Mouse (Mus musculus) thymus, adult 2 months (tissue): ENCODE data around the gene Zfp579. TPM values are rescaled to one million over a fixed set of nuclear protein-coding genes. Genes with fewer than 3 reads are reported as not detected.

Source experiments
- DNase-seq: peaks from one replicate; pipeline ENCODE4 v3.0.0; 2021
- H3K27ac ChIP-seq: fragments of 200-500 bp; 2 replicates; pipeline ENCODE4 v1.5.1; 2012; ENCODE audit warnings: low read length, control low read depth; ENCODE audit not compliant: control insufficient read depth, insufficient read depth
- H3K27me3 ChIP-seq: fragments of 200-500 bp; 2 replicates; pipeline ENCODE4 v1.6.1; 2012; ENCODE audit warnings: mild to moderate bottlenecking, low read length, moderate library complexity, mixed read lengths; ENCODE audit not compliant: control insufficient read depth, insufficient read depth
- H3K36me3 ChIP-seq: fragments of 200-500 bp; 2 replicates; pipeline ENCODE4 v1.6.1; 2012; ENCODE audit warnings: mild to moderate bottlenecking, low read length, moderate library complexity; ENCODE audit not compliant: control insufficient read depth, insufficient read depth
- H3K4me1 ChIP-seq: fragments of 200-500 bp; replicated peaks from 2 replicates; pipeline ENCODE4 v1.6.1; 2012; ENCODE audit warnings: low read length; ENCODE audit not compliant: control insufficient read depth, insufficient read depth
- H3K4me3 ChIP-seq: fragments of 200-500 bp; 2 replicates; pipeline ENCODE4 v1.5.1; 2012; ENCODE audit warnings: mild to moderate bottlenecking, low read length, control low read depth, moderate library complexity; ENCODE audit not compliant: control insufficient read depth, insufficient read depth
- CTCF ChIP-seq: fragments of 200-500 bp; IDR thresholded peaks from 2 replicates; pipeline ENCODE4 v1.5.1; 2012; ENCODE audit warnings: mild to moderate bottlenecking, control low read depth, low read length, moderate library complexity, borderline replicate concordance; ENCODE audit not compliant: control insufficient read depth, poor library complexity, insufficient read depth; ENCODE audit errors: extremely low read depth
- POLR2A ChIP-seq: fragments of 200-500 bp; IDR thresholded peaks from 2 replicates; pipeline ENCODE4 v1.6.1; 2012; ENCODE audit warnings: mild to moderate bottlenecking, low read length, control low read depth, moderate library complexity; ENCODE audit not compliant: control insufficient read depth, poor library complexity, insufficient read depth; ENCODE audit errors: extremely low read depth
- WGBS: fragments of 180-500 bp; shearing (Covaris S2); methylation state at CpG from one replicate; pipeline ENCODE4 v1.1.7; 2018; 5-methylcytosine and 5-hydroxymethylcytosine counted together
- polyA plus RNA-seq: library from polyadenylated mRNA; depleted of rRNA; stranded (reverse); fragments of >200 nt; gene quantifications from 2 replicates; pipeline ENCODE4 v1.2.3, GENCODE M21; 2012

Zfp579 gene
- polyA plus RNA-seq, 1 experiment = 125 TPM

DNA sequence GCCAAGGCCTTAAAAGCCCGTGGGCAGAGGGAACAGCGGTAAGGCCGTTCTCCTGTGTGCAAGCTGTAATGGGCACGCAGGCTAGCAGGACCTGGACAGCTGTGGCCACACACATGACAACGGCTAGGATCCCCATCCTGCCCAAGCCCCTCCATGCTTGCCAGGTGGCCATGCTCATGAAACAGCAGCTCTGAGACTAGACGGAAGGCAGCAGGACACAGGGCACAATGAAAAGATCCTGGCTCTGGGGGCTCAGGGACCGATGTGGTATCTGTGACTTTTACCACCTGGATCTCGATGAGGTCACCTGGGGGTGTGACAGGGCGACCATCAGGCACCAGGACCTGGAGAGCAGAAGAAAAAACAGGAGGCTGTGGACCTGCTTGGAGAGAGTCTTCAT, 40.2 kb upstream of the Zfp579 start:
- no peak for TF ChIP-seq CTCF
- TF ChIP-seq POLR2A = no peak
- Histone ChIP-seq H3K27me3 (no peaks in the 10 kb centered on the region), H3K4me1 (peaks cover 6% of the 10 kb centered on the region), H3K27ac (no peak overlapping the region), H3K4me3 (no peak overlapping the region), H3K36me3 (peaks cover 17% of the 10 kb centered on the region)
- no peak for DNase-seq
- 98% methylated on average over 9 of the region's 9 CpGs for WGBS

DNA sequence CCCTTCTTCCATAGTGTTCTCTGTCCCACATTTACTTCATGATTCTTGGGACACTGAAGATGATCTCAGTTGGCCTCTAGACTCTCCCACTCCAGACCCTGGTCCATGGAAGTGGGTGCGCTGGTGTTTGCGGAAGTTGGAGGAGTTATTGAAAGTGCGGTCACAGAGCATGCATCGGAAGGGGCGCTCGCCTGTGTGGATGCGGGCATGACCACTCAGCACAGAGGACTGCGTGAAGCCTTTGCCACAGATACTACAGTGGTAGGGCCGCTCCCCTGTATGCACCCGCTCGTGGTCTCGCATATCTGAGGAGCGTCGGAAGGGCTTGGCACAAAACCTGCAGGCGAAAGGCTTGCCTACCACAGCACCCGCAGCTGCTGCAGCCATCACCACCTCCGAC, 39.7 kb upstream of the Zfp579 start:
- Histone ChIP-seq H3K27ac (no peak overlapping the region), H3K36me3 (peaks cover 22% of the 10 kb centered on the region), H3K4me3 (no peak overlapping the region), H3K4me1 (peaks cover 6% of the 10 kb centered on the region), H3K27me3 (no peaks in the 10 kb centered on the region)
- TF ChIP-seq POLR2A = no peak
- no peak for TF ChIP-seq CTCF
- DNase-seq = no peak
- WGBS = 98% methylated on average over 17 of the region's 17 CpGs

DNA sequence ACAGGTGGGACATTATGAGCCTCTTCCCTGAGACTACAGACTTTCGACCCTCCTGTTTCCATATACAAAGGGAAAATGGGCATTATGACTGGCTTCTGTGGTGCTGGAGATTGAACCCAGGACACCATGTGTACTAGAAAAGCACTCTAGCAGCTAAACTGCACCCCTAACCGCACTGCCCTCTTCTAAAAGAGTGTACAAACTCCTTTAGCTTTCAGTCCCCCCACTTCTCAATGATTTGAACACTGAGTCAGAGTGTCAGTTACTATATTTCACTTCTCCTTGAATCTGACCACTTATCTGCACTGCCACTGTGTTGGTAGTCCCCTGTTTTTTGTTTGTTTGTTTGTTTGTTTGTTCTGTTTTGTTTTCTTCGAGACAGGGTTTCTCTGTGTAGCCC, 37.9 kb upstream of the Zfp579 start, which contains the start of gene 4632433K11Rik:
Gene 4632433K11Rik (plus strand): TSS at position 301 of the 400 bp plus-strand sequence.
- WGBS = 97% methylated on average over 3 of the region's 3 CpGs
- Histone ChIP-seq H3K27ac (no peak within 1 kb of the TSS), H3K36me3 (peaks cover 40% of the 10 kb centered on the region), H3K4me3 (no peak within 1 kb of the TSS), H3K4me1 (peaks cover 2% of the 10 kb centered on the region), H3K27me3 (no peaks in the 10 kb centered on the region)
- no peak for DNase-seq
- no peak for TF ChIP-seq CTCF
- TF ChIP-seq POLR2A = no peak

DNA sequence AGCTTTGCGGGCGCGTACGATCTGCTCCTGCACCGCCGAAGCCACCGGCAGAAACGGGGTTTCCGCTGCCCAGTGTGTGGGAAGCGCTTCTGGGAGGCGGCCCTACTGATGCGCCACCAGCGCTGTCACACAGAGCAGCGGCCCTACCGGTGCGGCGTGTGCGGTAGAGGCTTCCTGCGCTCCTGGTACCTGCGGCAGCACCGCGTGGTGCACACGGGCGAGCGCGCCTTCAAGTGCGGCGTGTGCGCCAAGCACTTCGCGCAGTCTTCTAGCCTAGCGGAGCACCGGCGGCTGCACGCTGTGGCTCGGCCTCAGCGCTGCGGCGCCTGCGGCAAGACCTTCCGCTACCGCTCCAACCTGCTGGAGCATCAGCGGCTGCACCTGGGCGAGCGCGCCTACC, 35.5 kb upstream of the Zfp579 start:
- H3K27me3 ChIP-seq = no peaks in the 10 kb centered on the region
- no peak for TF ChIP-seq POLR2A
- TF ChIP-seq CTCF = no peak
- no peak for DNase-seq
- 98% methylated on average over 46 of the region's 46 CpGs for WGBS
- no peaks in the 10 kb centered on the region for H3K4me1 ChIP-seq
- no peak overlapping the region for H3K4me3 ChIP-seq
- H3K27ac ChIP-seq = no peak overlapping the region
- H3K36me3 ChIP-seq = peaks cover 46% of the 10 kb centered on the region

DNA sequence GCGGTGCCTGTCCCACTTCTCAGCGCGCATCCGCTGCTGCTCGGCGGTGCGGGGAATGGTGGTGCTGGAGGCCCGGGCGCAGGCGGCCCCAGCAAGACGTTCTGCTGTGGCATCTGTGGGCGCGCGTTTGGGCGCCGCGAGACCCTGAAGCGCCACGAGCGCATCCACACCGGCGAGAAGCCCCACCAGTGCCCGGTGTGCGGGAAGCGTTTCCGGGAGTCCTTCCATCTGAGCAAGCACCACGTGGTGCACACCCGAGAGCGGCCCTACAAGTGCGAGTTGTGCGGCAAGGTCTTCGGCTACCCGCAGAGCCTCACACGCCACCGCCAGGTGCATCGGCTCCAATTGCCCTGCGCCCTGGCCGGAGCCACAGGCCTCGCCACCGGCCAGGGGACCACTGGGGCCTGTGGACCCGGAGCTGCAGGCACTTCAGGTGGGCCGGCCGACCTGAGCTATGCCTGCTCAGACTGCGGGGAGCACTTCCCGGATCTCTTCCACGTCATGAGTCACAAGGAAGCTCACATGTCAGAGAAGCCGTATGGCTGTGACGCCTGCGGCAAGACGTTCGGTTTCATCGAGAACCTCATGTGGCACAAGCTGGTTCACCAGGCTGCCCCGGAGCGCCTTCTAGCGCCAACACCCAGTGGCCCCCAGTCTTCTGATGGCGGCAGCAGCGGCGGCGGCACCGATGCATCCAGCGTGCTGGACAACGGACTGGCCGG, 34.8 kb upstream of the Zfp579 start:
- TF ChIP-seq CTCF (no peak), POLR2A (no peak)
- Histone ChIP-seq H3K4me3 (no peak overlapping the region), H3K4me1 (no peaks in the 10 kb centered on the region), H3K27me3 (no peaks in the 10 kb centered on the region), H3K36me3 (peaks cover 46% of the 10 kb centered on the region), H3K27ac (no peak overlapping the region)
- WGBS = 98% methylated on average over 63 of the region's 63 CpGs
- DNase-seq = no peak

DNA sequence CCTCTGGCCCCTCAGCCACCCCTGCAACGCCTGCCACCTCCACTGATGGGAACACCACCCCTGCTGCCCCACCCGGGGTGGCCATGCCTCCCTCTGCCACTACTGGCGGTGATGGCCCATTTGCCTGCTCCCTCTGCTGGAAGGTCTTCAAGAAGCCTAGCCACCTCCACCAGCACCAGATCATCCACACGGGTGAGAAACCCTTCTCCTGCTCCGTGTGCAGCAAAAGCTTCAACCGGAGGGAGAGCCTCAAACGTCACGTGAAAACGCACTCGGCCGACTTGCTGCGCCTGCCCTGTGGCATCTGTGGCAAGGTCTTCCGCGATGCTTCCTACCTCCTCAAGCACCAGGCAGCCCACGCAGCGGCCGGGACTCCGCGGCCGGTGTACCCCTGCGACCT, 34.0 kb upstream of the Zfp579 start:
- Histone ChIP-seq H3K27me3 (no peaks in the 10 kb centered on the region), H3K4me1 (no peaks in the 10 kb centered on the region), H3K4me3 (no peak overlapping the region), H3K27ac (no peak overlapping the region), H3K36me3 (peaks cover 46% of the 10 kb centered on the region)
- no peak for DNase-seq
- 99% methylated on average over 21 of the region's 21 CpGs for WGBS
- TF ChIP-seq CTCF (no peak), POLR2A (no peak)
